Mouse (Mus musculus) brown adipose tissue, adult 24 weeks (tissue): ENCODE results near the gene Stx3. TPM values are rescaled to one million over a fixed set of nuclear protein-coding genes. Genes with fewer than 3 reads are reported as not detected.

Source experiments
- H3K27ac ChIP-seq: fragments of 200-500 bp; replicated peaks from 2 replicates; pipeline ENCODE4 v1.5.1; 2012; ENCODE audit warnings: low read depth, mild to moderate bottlenecking, low read length
- H3K4me1 ChIP-seq: fragments of 200-500 bp; 2 replicates; pipeline ENCODE4 v1.6.1; 2012; ENCODE audit warnings: low read length, mixed read lengths; ENCODE audit not compliant: control insufficient read depth, insufficient read depth, insufficient read length
- H3K4me3 ChIP-seq: fragments of 200-500 bp; 2 replicates; pipeline ENCODE4 v1.5.1; 2012; ENCODE audit warnings: low read depth, mild to moderate bottlenecking, low read length, moderate library complexity; ENCODE audit not compliant: insufficient read depth
- polyA plus RNA-seq: library from polyadenylated mRNA; stranded (reverse); fragments of >200 nt; gene quantifications from 2 replicates; pipeline ENCODE4 v1.2.4, GENCODE M21; 2012; ENCODE audit not compliant: missing spikeins, insufficient read depth, insufficient read length

The Stx3 gene
- polyA plus RNA-seq, 1 experiment = 1.2 TPM

- no peak overlapping the region for H3K27ac ChIP-seq
- no peak overlapping the region for H3K4me3 ChIP-seq
- no peaks in the 10 kb centered on the region for H3K4me1 ChIP-seq
Measured at GRCm38 (mm10) chr19:11788876-11789275, 30.3 kb downstream of the Stx3 start.

GRCm38 (mm10) chr19:11787826-11788225 is 31.4 kb downstream of the Stx3 start:
- H3K4me3 ChIP-seq = no peak overlapping the region
- H3K4me1 ChIP-seq = no peaks in the 10 kb centered on the region
- H3K27ac ChIP-seq = no peak overlapping the region

GRCm38 (mm10) chr19:11785409-11786154 is 33.6 kb downstream of the Stx3 start:
- Histone ChIP-seq H3K27ac (no peak overlapping the region), H3K4me3 (no peak overlapping the region), H3K4me1 (no peaks in the 10 kb centered on the region)

GRCm38 (mm10) chr19:11777191-11777865 is 41.9 kb downstream of the Stx3 start:
- Histone ChIP-seq H3K4me3 (no peak overlapping the region), H3K27ac (no peak overlapping the region), H3K4me1 (no peaks in the 10 kb centered on the region)

GRCm38 (mm10) chr19:11770205-11770892 is 48.9 kb downstream of the Stx3 start, which contains the start of gene Mrpl16:
TSS of gene Mrpl16 (plus strand) at chr19:11770391.
- Histone ChIP-seq H3K27ac (peak within 1 kb of the TSS; percentile 55), H3K4me1 (no peaks in the 10 kb centered on the region), H3K4me3 (peak within 1 kb of the TSS; percentile 91)

GRCm38 (mm10) chr19:11769257-11769920 is 49.8 kb downstream of the Stx3 start:
- Histone ChIP-seq H3K27ac (no peak overlapping the region), H3K4me3 (no peak overlapping the region), H3K4me1 (no peaks in the 10 kb centered on the region)

GRCm38 (mm10) chr19:11768163-11768562 is 51.0 kb downstream of the Stx3 start:
- Histone ChIP-seq H3K4me1 (no peaks in the 10 kb centered on the region), H3K4me3 (no peak overlapping the region), H3K27ac (no peak overlapping the region)

GRCm38 (mm10) chr19:11766413-11766812 is 52.8 kb downstream of the Stx3 start:
- no peak overlapping the region for H3K4me3 ChIP-seq
- H3K27ac ChIP-seq = peak overlapping the region; percentile 51
- H3K4me1 ChIP-seq = no peaks in the 10 kb centered on the region

GRCm38 (mm10) chr19:11765059-11765458 is 54.1 kb downstream of the Stx3 start:
- no peak overlapping the region for H3K4me3 ChIP-seq
- H3K4me1 ChIP-seq = no peaks in the 10 kb centered on the region
- H3K27ac ChIP-seq = no peak overlapping the region

GRCm38 (mm10) chr19:11747298-11747697 is 71.9 kb downstream of the Stx3 start, which contains the start of gene Gif:
TSS of gene Gif (plus strand) at chr19:11747554.
- H3K27ac ChIP-seq = no peak within 1 kb of the TSS
- H3K4me1 ChIP-seq = no peaks in the 10 kb centered on the region
- no peak within 1 kb of the TSS for H3K4me3 ChIP-seq

GRCm38 (mm10) chr19:11745680-11746079 is 73.5 kb downstream of the Stx3 start:
- Histone ChIP-seq H3K27ac (no peak overlapping the region), H3K4me3 (no peak overlapping the region), H3K4me1 (no peaks in the 10 kb centered on the region)

GRCm38 (mm10) chr19:11736455-11736854 is 82.7 kb downstream of the Stx3 start:
- H3K4me1 ChIP-seq = no peaks in the 10 kb centered on the region
- no peak overlapping the region for H3K4me3 ChIP-seq
- H3K27ac ChIP-seq = no peak overlapping the region

GRCm38 (mm10) chr19:11730278-11730677 is 88.9 kb downstream of the Stx3 start:
- Histone ChIP-seq H3K4me1 (no peaks in the 10 kb centered on the region), H3K27ac (no peak overlapping the region), H3K4me3 (no peak overlapping the region)

GRCm38 (mm10) chr19:11727304-11727703 is 91.9 kb downstream of the Stx3 start:
- Histone ChIP-seq H3K4me1 (no peaks in the 10 kb centered on the region), H3K27ac (no peak overlapping the region), H3K4me3 (no peak overlapping the region)

- no peaks in the 10 kb centered on the region for H3K4me1 ChIP-seq
- H3K27ac ChIP-seq = no peak overlapping the region
- no peak overlapping the region for H3K4me3 ChIP-seq
Measured at GRCm38 (mm10) chr19:11725915-11726314, 93.3 kb downstream of the Stx3 start.
